Mouse (Mus musculus) MEL (cell line): ENCODE measurements around the gene Sema3c. TPM values are rescaled to one million over a fixed set of nuclear protein-coding genes. Genes with fewer than 3 reads are reported as not detected.

ENCODE experiments used
- DNase-seq: peaks from one replicate; pipeline ENCODE4 v3.0.0; 2011; ENCODE audit warnings: low read depth, low spot score
- H3K27ac ChIP-seq: 2 replicates; pipeline ENCODE4 v1.5.1; 2012; ENCODE audit warnings: low read depth, mild to moderate bottlenecking, control low read depth, low read length, moderate library complexity; ENCODE audit not compliant: control insufficient read depth
- H3K27me3 ChIP-seq, 2 experiments: fragments of 150-350 bp in 1 of 2; sonication (generic) in 1 of 2; 2 replicates each; pipeline ENCODE4 v1.6.1; 2012; ENCODE audit warnings: low read length in 2 of 2, mild to moderate bottlenecking in 2 of 2, improper control_type of control experiment in 1 of 2, moderate library complexity in 1 of 2; ENCODE audit not compliant: insufficient read depth in 2 of 2, control insufficient read depth in 1 of 2
- H3K36me3 ChIP-seq, 2 experiments: 2 replicates each; pipeline ENCODE4 v1.6.1; 2012 to 2014; ENCODE audit warnings: low read length in 2 of 2, improper control_type of control experiment in 1 of 2, inconsistent platforms in 1 of 2, mild to moderate bottlenecking in 1 of 2; ENCODE audit not compliant: insufficient read depth in 2 of 2, control insufficient read depth in 1 of 2
- H3K4me1 ChIP-seq, 2 experiments: fragments of 150-350 bp in 1 of 2; sonication (generic) in 1 of 2; 2 replicates each; pipeline ENCODE4 v1.6.1; 2012; ENCODE audit warnings: low read length in 2 of 2, improper control_type of control experiment in 1 of 2, mild to moderate bottlenecking in 1 of 2; ENCODE audit not compliant: insufficient read depth in 2 of 2, control insufficient read depth in 1 of 2
- H3K4me3 ChIP-seq, 2 experiments: fragments of 150-350 bp in 1 of 2; sonication (generic) in 1 of 2; 2 replicates each; pipeline ENCODE4 v1.5.1; 2012; ENCODE audit warnings: low read depth in 2 of 2, low read length in 2 of 2, mild to moderate bottlenecking in 2 of 2, moderate library complexity in 2 of 2, control low read depth in 1 of 2, improper control_type of control experiment in 1 of 2; ENCODE audit not compliant: control insufficient read depth in 1 of 2, insufficient read depth in 1 of 2
- H3K79me2 ChIP-seq: 2 replicates; pipeline ENCODE4 v1.6.1; 2012; ENCODE audit warnings: mild to moderate bottlenecking, low read length, moderate library complexity; ENCODE audit not compliant: control insufficient read depth, poor library complexity, insufficient read depth
- H3K9ac ChIP-seq: 2 replicates; pipeline ENCODE4 v1.6.1; 2012; ENCODE audit warnings: low read depth, mild to moderate bottlenecking, control low read depth, low read length, moderate library complexity; ENCODE audit not compliant: control insufficient read depth, poor library complexity, severe bottlenecking
- H3K9me3 ChIP-seq: fragments of 150-350 bp; sonication (generic); replicated peaks from 2 replicates; pipeline ENCODE4 v1.6.1; 2012; ENCODE audit warnings: mild to moderate bottlenecking, low read length, improper control_type of control experiment, moderate library complexity; ENCODE audit not compliant: insufficient read depth
- CHD1 ChIP-seq: IDR thresholded peaks from 2 replicates; pipeline ENCODE4 v1.6.1; 2012; ENCODE audit warnings: low read depth, mild to moderate bottlenecking, inconsistent platforms, low read length, improper control_type of control experiment
- CTCF ChIP-seq, 3 experiments: IDR thresholded peaks in 2 of 3; conservative IDR thresholded peaks in 1 of 3; 2 replicates each; pipeline ENCODE4 v1.5.1; 2011 to 2012; ENCODE audit warnings: low read length in 3 of 3, low read depth in 2 of 3, mild to moderate bottlenecking in 2 of 3, improper control_type of control experiment in 1 of 3, inconsistent platforms in 1 of 3, mixed read lengths in 1 of 3, moderate library complexity in 1 of 3; ENCODE audit not compliant: control insufficient read depth in 1 of 3, insufficient read depth in 1 of 3, poor library complexity in 1 of 3, severe bottlenecking in 1 of 3
- ELF1 ChIP-seq: IDR thresholded peaks from 2 replicates; pipeline ENCODE4 v1.6.1; 2014; ENCODE audit warnings: low read depth, mild to moderate bottlenecking, inconsistent platforms, low read length, improper control_type of control experiment, moderate library complexity
- EP300 ChIP-seq, 2 experiments: IDR thresholded peaks; 2 replicates each; pipeline ENCODE4 v1.6.1; 2011; ENCODE audit warnings: improper control_type of control experiment in 2 of 2, low read length in 2 of 2, low read depth in 1 of 2, mild to moderate bottlenecking in 1 of 2
- ETS1 ChIP-seq: IDR thresholded peaks from 2 replicates; pipeline ENCODE4 v1.6.1; 2012; ENCODE audit warnings: low read depth, mild to moderate bottlenecking, inconsistent platforms, low read length, improper control_type of control experiment, moderate library complexity
- GABPA ChIP-seq: IDR thresholded peaks from 2 replicates; pipeline ENCODE4 v1.6.1; 2012; ENCODE audit warnings: low read depth, mild to moderate bottlenecking, inconsistent platforms, low read length, improper control_type of control experiment, moderate library complexity
- GATA1 ChIP-seq: IDR thresholded peaks from 2 replicates; pipeline ENCODE4 v1.6.1; 2011; ENCODE audit warnings: low read depth, low read length, improper control_type of control experiment
- HCFC1 ChIP-seq: IDR thresholded peaks from 2 replicates; pipeline ENCODE4 v1.6.1; 2012; ENCODE audit warnings: low read depth, mild to moderate bottlenecking, inconsistent platforms, low read length, improper control_type of control experiment, moderate library complexity
- JUND ChIP-seq: IDR thresholded peaks from 2 replicates; pipeline ENCODE4 v1.6.1; 2011; ENCODE audit warnings: low read depth, mild to moderate bottlenecking, improper control_type of control experiment, low read length
- MXI1 ChIP-seq: IDR thresholded peaks from 2 replicates; pipeline ENCODE4 v1.6.1; 2011; ENCODE audit warnings: mild to moderate bottlenecking, low read depth, low read length, improper control_type of control experiment
- MYB ChIP-seq: IDR thresholded peaks from 2 replicates; pipeline ENCODE4 v1.6.1; 2011; ENCODE audit warnings: mild to moderate bottlenecking, low read depth, low read length, improper control_type of control experiment
- NRF1 ChIP-seq: IDR thresholded peaks from 2 replicates; pipeline ENCODE4 v1.6.1; 2014; ENCODE audit warnings: low read depth, mild to moderate bottlenecking, inconsistent platforms, low read length, improper control_type of control experiment, moderate library complexity; ENCODE audit not compliant: poor library complexity, insufficient read depth, severe bottlenecking
- POLR2AphosphoS5 ChIP-seq: IDR thresholded peaks from 2 replicates; pipeline ENCODE4 v1.6.1; 2012; ENCODE audit warnings: low read depth, borderline replicate concordance, mild to moderate bottlenecking, inconsistent platforms, low read length, moderate library complexity, mixed read lengths
- RAD21 ChIP-seq: IDR thresholded peaks from 2 replicates; pipeline ENCODE4 v1.6.1; 2011; ENCODE audit warnings: mild to moderate bottlenecking, low read depth, low read length, improper control_type of control experiment
- SMC3 ChIP-seq: IDR thresholded peaks from 2 replicates; pipeline ENCODE4 v1.6.1; 2011; ENCODE audit warnings: low read depth, low read length, improper control_type of control experiment
- TAL1 ChIP-seq: IDR thresholded peaks from 2 replicates; pipeline ENCODE4 v1.6.1; 2012; ENCODE audit warnings: mild to moderate bottlenecking, inconsistent platforms, low read length, moderate library complexity, mixed read lengths
- TCF12 ChIP-seq: IDR thresholded peaks from 2 replicates; pipeline ENCODE4 v1.6.1; 2014; ENCODE audit warnings: low read depth, mild to moderate bottlenecking, inconsistent platforms, low read length, improper control_type of control experiment, moderate library complexity
- UBTF ChIP-seq: IDR thresholded peaks from 2 replicates; pipeline ENCODE4 v1.6.1; 2012; ENCODE audit warnings: low read depth, mild to moderate bottlenecking, inconsistent platforms, low read length, improper control_type of control experiment, moderate library complexity, borderline replicate concordance; ENCODE audit not compliant: insufficient read depth
- USF2 ChIP-seq, 2 experiments: IDR thresholded peaks; 2 replicates each; pipeline ENCODE4 v1.6.1; 2011 to 2012; ENCODE audit warnings: improper control_type of control experiment in 2 of 2, low read length in 2 of 2, borderline replicate concordance in 1 of 2, inconsistent platforms in 1 of 2, low read depth in 1 of 2, mild to moderate bottlenecking in 1 of 2; ENCODE audit not compliant: insufficient read depth in 1 of 2
- ZC3H11A ChIP-seq: IDR thresholded peaks from 2 replicates; pipeline ENCODE4 v1.6.1; 2012; ENCODE audit warnings: low read depth, mild to moderate bottlenecking, inconsistent platforms, low read length, improper control_type of control experiment
- ZKSCAN1 ChIP-seq: IDR thresholded peaks from 2 replicates; pipeline ENCODE4 v1.6.1; 2012; ENCODE audit warnings: low read depth, mild to moderate bottlenecking, inconsistent platforms, low read length, improper control_type of control experiment, moderate library complexity
- polyA plus RNA-seq, 2 experiments: library from polyadenylated mRNA; stranded (reverse) in 1 of 2; unstranded in 1 of 2; fragments of >175 nt in 1 of 2; fragments of >200 nt in 1 of 2; gene quantifications; 2 replicates each; pipeline versions ENCODE4 v1.2.1 to v1.2.4; 2012; ENCODE audit warnings: low replicate concordance in 2 of 2, low read depth in 1 of 2; ENCODE audit not compliant: insufficient read length in 2 of 2, insufficient read depth in 1 of 2, missing spikeins in 1 of 2
- total RNA-seq: library from RNA; depleted of rRNA; stranded (reverse); fragments of 300-350 nt; gene quantifications from 2 replicates; pipeline ENCODE4 v1.2.3, GENCODE M21; 2012

Gene Sema3c
- total and polyA plus RNA-seq, 3 experiments = not detected

DNA sequence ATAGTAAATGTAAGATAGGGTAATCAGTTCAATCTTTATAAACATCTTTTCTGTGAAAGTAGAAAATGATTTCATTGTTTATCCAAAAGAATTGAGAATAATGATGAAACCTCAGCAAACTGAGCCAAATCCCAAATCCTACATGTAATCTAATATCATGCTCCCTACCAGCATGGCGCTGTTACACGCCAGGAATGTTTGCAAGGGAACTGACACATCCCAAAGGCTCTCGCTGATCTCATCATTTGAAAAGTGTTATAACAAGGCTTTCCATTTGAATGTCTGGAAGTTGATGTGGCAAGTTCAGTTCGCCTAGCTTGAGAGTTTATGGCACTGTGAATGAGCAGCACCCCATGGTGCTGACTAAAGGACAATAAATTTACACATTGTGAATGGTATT, 145.9 kb downstream of the Sema3c start:
- no peaks in the 10 kb centered on the region for H3K4me1 ChIP-seq
- peaks cover 0 to 1% of the 10 kb centered on the region in 2 experiments; a peak in 1 of 4 replicates for H3K27me3 ChIP-seq
- no peak for DNase-seq
- H3K9ac ChIP-seq = no peak overlapping the region
- H3K27ac ChIP-seq = no peak overlapping the region
- TF ChIP-seq POLR2AphosphoS5 (no peak), UBTF (no peak), ELF1 (no peak), ZC3H11A (no peak), ZKSCAN1 (no peak), GABPA (no peak), CHD1 (no peak), TCF12 (no peak), ETS1 (no peak), EP300 (IDR thresholded peaks at IDR 0.05; ENCODE audit: low read depth in 1 of 2, low read length in 2 of 2) (no peak), MXI1 (no peak), SMC3 (no peak)
- H3K36me3 ChIP-seq = no peaks in the 10 kb centered on the region
- no peaks in the 10 kb centered on the region for H3K79me2 ChIP-seq
- no peaks in the 10 kb centered on the region for H3K9me3 ChIP-seq
- no peak overlapping the region for H3K4me3 ChIP-seq

DNA sequence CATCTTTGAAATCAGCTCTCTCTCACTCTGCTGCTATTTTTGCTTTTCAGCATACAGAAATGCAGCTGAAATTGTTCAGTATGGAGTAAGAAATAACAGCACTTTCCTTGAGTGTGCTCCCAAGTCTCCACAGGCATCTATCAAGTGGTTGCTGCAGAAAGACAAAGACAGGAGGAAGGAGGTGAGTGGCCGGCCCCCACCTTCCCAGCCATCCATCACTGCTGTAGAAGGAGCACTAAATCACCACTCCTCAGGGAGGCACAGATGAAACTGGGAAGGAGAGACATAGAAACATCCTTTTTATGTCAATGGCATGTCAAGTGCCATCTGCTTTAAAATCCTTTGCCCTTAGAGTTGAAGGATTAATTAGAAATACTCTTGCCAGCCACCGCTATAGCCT, 149.9 kb downstream of the Sema3c start:
- TF ChIP-seq ETS1 (no peak), NRF1 (no peak), HCFC1 (no peak), GATA1 (no peak), JUND (no peak), POLR2AphosphoS5 (no peak), TAL1 (no peak), USF2 (IDR thresholded peaks at IDR 0.05; ENCODE audit: borderline replicate concordance in 1 of 2, insufficient read depth in 1 of 2, low read depth in 1 of 2, low read length in 2 of 2) (no peak), MYB (no peak), CTCF (IDR thresholded peaks at IDR 0.05 in 2 of 3, conservative IDR thresholded peaks at IDR 0.05 in 1 of 3; ENCODE audit: control insufficient read depth in 1 of 3, insufficient read depth in 1 of 3, low read depth in 2 of 3, low read length in 3 of 3, poor library complexity in 1 of 3, severe bottlenecking in 1 of 3) (no peak), ELF1 (no peak), CHD1 (no peak), RAD21 (no peak)
- Histone ChIP-seq H3K27ac (no peak overlapping the region), H3K36me3 (no peaks in the 10 kb centered on the region), H3K9me3 (no peaks in the 10 kb centered on the region), H3K27me3 (peaks cover 0 to 1% of the 10 kb centered on the region in 2 experiments; a peak in 1 of 4 replicates), H3K9ac (no peak overlapping the region), H3K79me2 (no peaks in the 10 kb centered on the region), H3K4me1 (no peaks in the 10 kb centered on the region), H3K4me3 (no peak overlapping the region)
- no peak for DNase-seq
